Mouse (Mus musculus): ENCODE measurements at regions not wholly inside any gene's neighbourhood (a gene's known extent, or its start where the extent isn't known, plus 50 kb on each side); places are given as distances from the start of the nearest gene placed in this dataset.

DNA sequence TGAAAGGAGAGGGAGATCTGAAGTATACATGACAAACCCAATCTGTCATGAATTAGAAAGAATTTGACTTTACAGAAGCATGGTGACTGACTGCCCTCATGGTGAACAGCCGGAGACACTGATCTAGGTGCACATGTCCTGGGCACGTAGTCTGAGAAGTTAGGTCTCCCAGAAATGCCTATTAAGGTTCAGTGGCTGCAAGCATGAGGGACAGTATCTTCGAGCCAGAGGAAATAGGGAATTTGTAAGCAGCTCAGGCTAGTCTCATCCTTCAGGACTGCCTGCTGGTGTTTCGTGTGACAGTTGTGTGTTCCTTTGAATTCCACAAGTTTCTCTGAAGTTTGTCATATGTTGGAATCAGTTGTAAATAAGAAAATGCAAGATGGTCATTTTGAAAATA is 189.2 kb upstream of the Ttc29 start:
- H3K9ac ChIP-seq (replicated peaks; ENCODE audit: low read depth): no peak overlapping the region
- H3K4me2 ChIP-seq (replicated peaks; ENCODE audit: low read depth, low read length): no peak overlapping the region
- no peaks in the 10 kb centered on the region for H3K36me3 ChIP-seq (ENCODE audit: insufficient read depth, low read length)
- no peaks in the 10 kb centered on the region for H3K27me3 ChIP-seq (replicated peaks; ENCODE audit: insufficient read depth, low read length)
- H3K27ac ChIP-seq (ENCODE audit: low read length): peak overlapping the region; percentile 68
- H3K9me3 ChIP-seq (ENCODE audit: low read length): no peaks in the 10 kb centered on the region
- H3K4me1 ChIP-seq (ENCODE audit: insufficient read depth, low read depth, low read length): peaks cover 11% of the 10 kb centered on the region; the same call in 1 of the 2 replicates
- TF ChIP-seq EP300 (IDR thresholded peaks at IDR 0.05): no peak
- TF ChIP-seq CTCF (IDR thresholded peaks at IDR 0.05): no peak
- DNase-seq (ENCODE audit: low spot score) (no peak), ATAC-seq (peak; percentile 18)
- no peak overlapping the region for H3K4me3 ChIP-seq (ENCODE audit: low read depth, low read length)
- WGBS: 22% methylated on average over 4 of the region's 4 CpGs

DNA sequence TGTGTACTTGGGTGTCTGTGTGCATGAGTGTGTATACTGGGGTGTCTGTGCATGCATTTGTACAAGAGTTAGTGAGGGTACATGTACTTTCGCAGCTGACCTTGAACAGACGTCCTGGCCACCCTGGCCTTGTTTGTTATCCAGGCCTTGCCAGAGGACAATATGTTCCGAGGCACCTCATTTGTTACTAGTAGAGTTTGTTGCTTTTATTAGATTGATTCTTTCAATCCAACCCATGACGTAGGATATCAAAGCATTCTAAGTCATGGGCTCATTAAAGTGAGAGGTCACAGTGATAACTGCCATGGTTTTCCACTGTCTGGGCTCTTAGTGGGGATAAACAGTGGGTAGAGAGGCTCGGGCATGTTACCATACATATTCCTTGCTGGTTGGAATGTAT is 188.1 kb upstream of the Ttc29 start:
- H3K27me3 ChIP-seq (replicated peaks; ENCODE audit: insufficient read depth, low read length): no peaks in the 10 kb centered on the region
- H3K9me3 ChIP-seq (ENCODE audit: low read length): no peaks in the 10 kb centered on the region
- peaks cover 11% of the 10 kb centered on the region; the same call in 1 of the 2 replicates for H3K4me1 ChIP-seq (ENCODE audit: insufficient read depth, low read depth, low read length)
- ATAC-seq (peak; percentile 40), DNase-seq (ENCODE audit: low spot score) (peak; percentile 67)
- H3K9ac ChIP-seq (replicated peaks; ENCODE audit: low read depth): no peak overlapping the region
- H3K4me2 ChIP-seq (replicated peaks; ENCODE audit: low read depth, low read length): no peak overlapping the region
- no peaks in the 10 kb centered on the region for H3K36me3 ChIP-seq (ENCODE audit: insufficient read depth, low read length)
- 49% methylated on average over 5 of the region's 5 CpGs for WGBS
- H3K27ac ChIP-seq (ENCODE audit: low read length): peak overlapping the region; percentile 52; the same call in 1 of the 2 replicates
- TF ChIP-seq EP300 (IDR thresholded peaks at IDR 0.05) (peak; percentile 92), CTCF (IDR thresholded peaks at IDR 0.05) (no peak)
- H3K4me3 ChIP-seq (ENCODE audit: low read depth, low read length): no peak overlapping the region

DNA sequence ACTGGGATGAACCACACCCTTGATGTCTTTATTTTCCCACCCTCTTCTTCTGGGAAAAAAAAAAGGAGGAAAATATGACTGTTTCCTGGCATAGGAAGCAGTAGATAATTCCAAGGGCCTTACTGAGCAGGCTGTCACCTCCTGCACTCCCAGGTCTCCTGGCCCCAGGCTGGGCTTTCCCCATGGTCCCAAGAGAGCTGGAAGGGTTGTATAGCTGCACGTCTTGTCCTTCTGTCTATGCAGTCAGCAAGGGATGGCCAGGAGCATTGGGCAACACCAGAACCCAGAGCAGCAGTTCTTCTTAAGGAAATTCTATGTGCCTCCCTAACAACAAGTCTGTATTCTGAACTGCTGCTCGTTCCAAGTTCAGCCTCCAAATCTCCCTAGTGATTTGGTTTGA is 185.7 kb upstream of the Ttc29 start:
- H3K9ac ChIP-seq (replicated peaks; ENCODE audit: low read depth): no peak overlapping the region
- no peaks in the 10 kb centered on the region for H3K27me3 ChIP-seq (replicated peaks; ENCODE audit: insufficient read depth, low read length)
- no peak overlapping the region for H3K4me2 ChIP-seq (replicated peaks; ENCODE audit: low read depth, low read length)
- no peak for TF ChIP-seq CTCF (IDR thresholded peaks at IDR 0.05)
- TF ChIP-seq EP300 (IDR thresholded peaks at IDR 0.05): no peak
- peaks cover 11% of the 10 kb centered on the region; the same call in 1 of the 2 replicates for H3K4me1 ChIP-seq (ENCODE audit: insufficient read depth, low read depth, low read length)
- no peaks in the 10 kb centered on the region for H3K36me3 ChIP-seq (ENCODE audit: insufficient read depth, low read length)
- 72% methylated on average over 2 of the region's 2 CpGs for WGBS
- H3K4me3 ChIP-seq (ENCODE audit: low read depth, low read length): no peak overlapping the region
- ATAC-seq (no peak), DNase-seq (ENCODE audit: low spot score) (no peak)
- H3K9me3 ChIP-seq (ENCODE audit: low read length): no peaks in the 10 kb centered on the region
- no peak overlapping the region for H3K27ac ChIP-seq (ENCODE audit: low read length)

DNA sequence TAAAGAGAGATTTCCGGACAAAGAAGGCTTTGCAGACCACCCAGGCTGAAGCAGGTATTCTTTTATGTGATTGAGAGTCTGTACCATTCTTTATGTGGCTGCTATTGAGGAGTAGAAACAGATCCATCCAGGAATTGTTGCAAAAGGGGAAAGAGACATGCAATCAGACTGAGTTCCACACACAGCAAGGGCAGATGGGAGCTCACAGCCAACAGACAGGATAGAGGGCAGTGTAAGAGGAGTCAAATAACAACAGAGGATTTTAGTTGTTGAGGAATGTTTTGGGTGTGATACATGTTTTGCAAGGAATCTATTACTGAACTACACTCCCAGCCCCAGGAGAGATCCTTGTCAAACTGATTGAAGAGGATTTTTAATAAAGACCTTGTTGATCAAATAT is 184.2 kb upstream of the Ttc29 start:
- H3K4me3 ChIP-seq (ENCODE audit: low read depth, low read length): no peak overlapping the region

DNA sequence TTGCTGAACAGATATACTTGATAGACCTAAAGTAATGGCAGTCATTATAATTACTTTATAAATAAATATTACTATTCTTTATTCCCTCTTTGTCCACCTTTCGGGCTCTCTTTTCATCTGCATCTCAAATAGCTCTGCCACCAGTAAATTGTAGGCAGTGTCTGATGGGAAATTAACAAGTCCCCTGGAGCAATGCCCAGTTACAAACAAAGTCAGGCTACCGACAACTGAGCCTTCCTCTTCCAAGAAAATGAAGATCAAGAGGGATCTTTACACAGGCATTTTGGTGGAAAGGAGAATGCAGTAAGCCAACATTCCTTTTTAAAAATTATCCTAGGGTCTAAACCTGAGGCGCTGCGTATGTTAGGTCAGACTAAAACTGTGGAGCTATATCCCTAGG is 181.3 kb upstream of the Ttc29 start:
- Histone ChIP-seq H3K9me3 (ENCODE audit: low read length) (no peaks in the 10 kb centered on the region), H3K4me1 (ENCODE audit: insufficient read depth, low read depth, low read length) (no peaks in the 10 kb centered on the region; the same call in 1 of the 2 replicates), H3K4me2 (replicated peaks; ENCODE audit: low read depth, low read length) (no peak overlapping the region), H3K27ac (ENCODE audit: low read length) (no peak overlapping the region), H3K4me3 (ENCODE audit: low read depth, low read length) (no peak overlapping the region), H3K36me3 (ENCODE audit: insufficient read depth, low read length) (no peaks in the 10 kb centered on the region), H3K27me3 (replicated peaks; ENCODE audit: insufficient read depth, low read length) (no peaks in the 10 kb centered on the region), H3K9ac (replicated peaks; ENCODE audit: low read depth) (no peak overlapping the region)
- TF ChIP-seq EP300 (IDR thresholded peaks at IDR 0.05): no peak
- no peak for TF ChIP-seq CTCF (IDR thresholded peaks at IDR 0.05)
- no peak for DNase-seq (ENCODE audit: low spot score)
- 59% methylated on average over 4 of the region's 4 CpGs for WGBS
- ATAC-seq: no peak

More for the DNA sequence above, 184.2 kb upstream of the Ttc29 start:
- no peak overlapping the region for H3K9ac ChIP-seq (replicated peaks; ENCODE audit: low read depth)
- 54% methylated on average over 1 of the region's 1 CpGs for WGBS
- H3K4me1 ChIP-seq (ENCODE audit: insufficient read depth, low read depth, low read length): peaks cover 5% of the 10 kb centered on the region; the same call in 1 of the 2 replicates
- H3K4me2 ChIP-seq (replicated peaks; ENCODE audit: low read depth, low read length): no peak overlapping the region
- ATAC-seq (no peak), DNase-seq (ENCODE audit: low spot score) (peak; percentile 53)
- no peaks in the 10 kb centered on the region for H3K9me3 ChIP-seq (ENCODE audit: low read length)
- H3K27me3 ChIP-seq (replicated peaks; ENCODE audit: insufficient read depth, low read length): no peaks in the 10 kb centered on the region
- no peak overlapping the region for H3K27ac ChIP-seq (ENCODE audit: low read length)
- no peaks in the 10 kb centered on the region for H3K36me3 ChIP-seq (ENCODE audit: insufficient read depth, low read length)
- no peak for TF ChIP-seq CTCF (IDR thresholded peaks at IDR 0.05)
- TF ChIP-seq EP300 (IDR thresholded peaks at IDR 0.05): no peak

DNA sequence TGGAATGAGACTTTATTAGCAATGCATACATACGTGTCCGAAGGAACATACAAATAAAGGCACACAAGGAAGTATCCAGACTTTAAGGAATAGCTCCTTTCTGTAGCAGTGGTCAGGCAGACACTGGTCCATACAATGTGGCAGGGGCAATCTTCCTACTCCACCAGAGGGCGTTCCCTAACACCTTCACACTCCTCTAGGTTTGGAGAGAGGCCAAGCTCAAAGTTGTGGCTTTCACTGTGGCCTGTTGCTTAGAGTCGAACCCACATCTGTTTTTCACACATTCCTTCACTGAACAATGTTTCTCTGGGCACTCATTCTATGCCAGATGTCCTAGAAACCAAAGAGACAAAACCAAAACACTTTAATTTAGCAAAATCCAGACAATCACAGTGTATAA is 178.4 kb upstream of the Ttc29 start:
- Histone ChIP-seq H3K9ac (replicated peaks; ENCODE audit: low read depth) (no peak overlapping the region), H3K27ac (ENCODE audit: low read length) (no peak overlapping the region), H3K4me3 (ENCODE audit: low read depth, low read length) (no peak overlapping the region), H3K9me3 (ENCODE audit: low read length) (no peaks in the 10 kb centered on the region), H3K4me1 (ENCODE audit: insufficient read depth, low read depth, low read length) (no peaks in the 10 kb centered on the region), H3K27me3 (replicated peaks; ENCODE audit: insufficient read depth, low read length) (no peaks in the 10 kb centered on the region), H3K36me3 (ENCODE audit: insufficient read depth, low read length) (no peaks in the 10 kb centered on the region), H3K4me2 (replicated peaks; ENCODE audit: low read depth, low read length) (no peak overlapping the region)
- DNase-seq (ENCODE audit: low spot score) (peak; percentile 5), ATAC-seq (no peak)
- WGBS: 67% methylated on average over 4 of the region's 4 CpGs
- TF ChIP-seq EP300 (IDR thresholded peaks at IDR 0.05): no peak
- TF ChIP-seq CTCF (IDR thresholded peaks at IDR 0.05): peak; percentile 12; the same call in 1 of the 2 replicates

DNA sequence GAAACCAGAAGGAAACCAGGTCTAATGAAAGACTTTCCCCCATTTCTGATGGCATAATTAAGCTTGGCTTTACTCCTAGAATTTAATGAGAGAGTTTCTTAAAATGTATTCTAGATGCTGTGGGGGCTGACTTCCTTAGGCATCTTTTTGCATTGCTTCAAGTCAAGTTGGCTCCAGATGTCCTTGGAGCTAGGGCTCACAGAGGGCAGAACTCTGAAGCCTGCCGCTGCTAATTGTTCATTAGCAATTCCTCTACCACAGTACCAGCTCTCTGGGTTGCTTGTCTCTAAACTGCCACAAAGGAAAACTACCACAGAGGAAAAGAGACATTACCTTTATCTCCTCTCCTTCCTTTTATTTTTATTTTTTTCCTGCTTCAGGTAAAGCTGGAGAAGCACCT is 175.9 kb upstream of the Ttc29 start:
- 58% methylated on average over 1 of the region's 1 CpGs for WGBS
- DNase-seq (ENCODE audit: low spot score) (no peak), ATAC-seq (no peak)
- H3K36me3 ChIP-seq (ENCODE audit: insufficient read depth, low read length): no peaks in the 10 kb centered on the region
- H3K4me2 ChIP-seq (replicated peaks; ENCODE audit: low read depth, low read length): no peak overlapping the region
- H3K4me3 ChIP-seq (ENCODE audit: low read depth, low read length): no peak overlapping the region
- no peaks in the 10 kb centered on the region for H3K4me1 ChIP-seq (ENCODE audit: insufficient read depth, low read depth, low read length)
- no peaks in the 10 kb centered on the region for H3K27me3 ChIP-seq (replicated peaks; ENCODE audit: insufficient read depth, low read length)
- TF ChIP-seq CTCF (IDR thresholded peaks at IDR 0.05) (no peak), EP300 (IDR thresholded peaks at IDR 0.05) (no peak)
- no peaks in the 10 kb centered on the region for H3K9me3 ChIP-seq (ENCODE audit: low read length)
- no peak overlapping the region for H3K27ac ChIP-seq (ENCODE audit: low read length)
- H3K9ac ChIP-seq (replicated peaks; ENCODE audit: low read depth): no peak overlapping the region

Data from lung, postnatal 0 days (tissue).